Mouse (Mus musculus): Measurements from ENCODE around the gene Clcn3. TPM values are rescaled to one million over a fixed set of nuclear protein-coding genes. Genes with fewer than 3 reads are reported as not detected.
A peak's percentile ranks its signal among the peaks of the same experiment; 100 is the strongest.

Gene Clcn3
- polyA plus RNA-seq, 1 experiment: 77.9 TPM

DNA sequence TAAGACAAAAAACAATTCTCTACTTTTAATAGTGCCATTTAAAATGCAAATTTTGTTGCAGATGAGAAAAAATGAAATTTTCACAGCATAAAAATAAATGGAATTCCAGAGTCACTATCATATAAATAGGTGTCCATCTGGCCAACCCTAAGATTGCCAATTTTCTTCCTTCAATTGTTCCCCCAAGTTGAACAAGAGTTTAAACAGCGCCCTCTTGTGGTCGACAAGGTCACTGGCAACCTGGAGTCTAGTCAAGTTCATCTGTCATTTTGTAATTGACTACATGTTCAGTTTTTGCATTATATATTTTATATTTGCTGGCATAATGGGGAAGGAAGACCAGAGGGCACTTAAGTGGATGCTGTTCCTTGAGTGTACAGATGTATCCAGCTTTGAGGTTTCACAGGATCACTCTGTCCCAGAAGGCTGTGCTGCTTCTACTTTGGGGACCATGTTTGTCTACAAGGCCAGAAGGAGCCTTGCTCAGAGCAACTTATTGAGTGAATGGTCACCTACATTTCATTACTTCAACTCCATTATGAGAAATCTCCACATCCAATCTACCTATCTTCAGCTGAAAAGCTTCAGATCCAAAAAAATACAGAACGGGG, 117.5 kb downstream of the Clcn3 start:
- Histone ChIP-seq H3K27ac (ENCODE audit: insufficient read depth, low read length) (no peak overlapping the region), H3K27me3 (ENCODE audit: control insufficient read depth, insufficient read depth, low read length, poor library complexity, severe bottlenecking) (no peaks in the 10 kb centered on the region), H3K4me3 (ENCODE audit: low read depth, low read length) (no peak overlapping the region), H3K9me3 (replicated peaks; ENCODE audit: control insufficient read depth, insufficient read depth, low read length, poor library complexity, severe bottlenecking) (no peaks in the 10 kb centered on the region), H3K4me1 (ENCODE audit: control insufficient read depth, insufficient read depth, low read length) (no peaks in the 10 kb centered on the region), H3K9ac (ENCODE audit: low read depth, poor library complexity, severe bottlenecking) (no peak overlapping the region), H3K36me3 (ENCODE audit: control insufficient read depth, insufficient read depth, low read length, poor library complexity, severe bottlenecking) (no peaks in the 10 kb centered on the region)
- TF ChIP-seq EP300 (IDR thresholded peaks at IDR 0.05; ENCODE audit: insufficient read depth, low read depth, low read length) (no peak), CTCF (IDR thresholded peaks at IDR 0.05; ENCODE audit: low read depth, low read length) (peak; percentile 8), POLR2A (IDR thresholded peaks at IDR 0.05; ENCODE audit: insufficient read depth, low read length) (no peak)

DNA sequence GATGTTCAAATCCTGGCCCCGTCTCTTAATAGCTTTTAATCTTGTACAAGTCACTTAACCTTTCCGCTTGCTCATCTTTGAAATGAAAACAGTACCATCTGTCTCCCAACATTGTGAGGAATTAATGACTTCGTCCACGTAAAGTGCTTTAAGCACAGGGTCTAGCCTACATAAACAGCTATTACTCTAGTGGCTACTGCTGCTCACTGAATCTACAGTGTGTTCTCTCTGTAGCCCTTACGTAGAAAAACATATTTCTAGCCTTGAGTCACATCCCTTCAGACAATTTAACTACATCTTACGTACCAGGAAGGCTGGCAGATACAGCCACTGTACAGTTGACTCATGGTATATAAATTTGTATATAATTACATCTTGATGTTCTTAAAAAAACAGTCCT, 118.2 kb downstream of the Clcn3 start:
- H3K9ac ChIP-seq (ENCODE audit: low read depth, poor library complexity, severe bottlenecking): no peak overlapping the region

DNA sequence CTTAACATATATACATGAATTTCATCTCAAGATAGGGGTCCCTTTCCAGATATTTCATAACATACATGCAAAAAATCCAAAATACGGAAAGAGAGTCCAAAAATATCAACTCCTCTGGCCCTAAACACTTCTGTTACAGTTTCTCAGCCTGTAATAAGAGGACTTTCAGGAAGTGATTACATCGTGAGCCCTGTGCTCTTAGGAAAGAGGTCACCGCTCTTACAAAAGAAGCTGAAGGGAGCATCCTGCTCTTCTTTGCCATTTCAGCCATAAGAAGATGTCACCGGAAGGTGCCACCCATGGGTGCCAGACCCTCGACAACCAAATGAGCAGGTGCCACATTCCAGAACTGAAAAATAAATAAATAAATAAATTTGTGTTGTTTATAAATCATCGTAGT, 121.3 kb downstream of the Clcn3 start:
- H3K4me1 ChIP-seq (ENCODE audit: control insufficient read depth, insufficient read depth, low read length): no peaks in the 10 kb centered on the region
- no peak overlapping the region for H3K27ac ChIP-seq (ENCODE audit: insufficient read depth, low read length)
- H3K36me3 ChIP-seq (ENCODE audit: control insufficient read depth, insufficient read depth, low read length, poor library complexity, severe bottlenecking): no peaks in the 10 kb centered on the region
- TF ChIP-seq POLR2A (IDR thresholded peaks at IDR 0.05; ENCODE audit: insufficient read depth, low read length): no peak
- no peak for TF ChIP-seq CTCF (IDR thresholded peaks at IDR 0.05; ENCODE audit: low read depth, low read length)
- no peak for TF ChIP-seq EP300 (IDR thresholded peaks at IDR 0.05; ENCODE audit: insufficient read depth, low read depth, low read length)
- no peak overlapping the region for H3K9ac ChIP-seq (ENCODE audit: low read depth, poor library complexity, severe bottlenecking)
- H3K4me3 ChIP-seq (ENCODE audit: low read depth, low read length): no peak overlapping the region
- no peaks in the 10 kb centered on the region for H3K27me3 ChIP-seq (ENCODE audit: control insufficient read depth, insufficient read depth, low read length, poor library complexity, severe bottlenecking)
- H3K9me3 ChIP-seq (replicated peaks; ENCODE audit: control insufficient read depth, insufficient read depth, low read length, poor library complexity, severe bottlenecking): no peaks in the 10 kb centered on the region

More for the DNA sequence above, 118.2 kb downstream of the Clcn3 start:
- H3K36me3 ChIP-seq (ENCODE audit: control insufficient read depth, insufficient read depth, low read length, poor library complexity, severe bottlenecking): no peaks in the 10 kb centered on the region
- no peaks in the 10 kb centered on the region for H3K9me3 ChIP-seq (replicated peaks; ENCODE audit: control insufficient read depth, insufficient read depth, low read length, poor library complexity, severe bottlenecking)
- H3K27me3 ChIP-seq (ENCODE audit: control insufficient read depth, insufficient read depth, low read length, poor library complexity, severe bottlenecking): no peaks in the 10 kb centered on the region
- no peak overlapping the region for H3K27ac ChIP-seq (ENCODE audit: insufficient read depth, low read length)
- H3K4me3 ChIP-seq (ENCODE audit: low read depth, low read length): no peak overlapping the region
- H3K4me1 ChIP-seq (ENCODE audit: control insufficient read depth, insufficient read depth, low read length): no peaks in the 10 kb centered on the region
- TF ChIP-seq POLR2A (IDR thresholded peaks at IDR 0.05; ENCODE audit: insufficient read depth, low read length) (no peak), EP300 (IDR thresholded peaks at IDR 0.05; ENCODE audit: insufficient read depth, low read depth, low read length) (no peak), CTCF (IDR thresholded peaks at IDR 0.05; ENCODE audit: low read depth, low read length) (no peak)

DNA sequence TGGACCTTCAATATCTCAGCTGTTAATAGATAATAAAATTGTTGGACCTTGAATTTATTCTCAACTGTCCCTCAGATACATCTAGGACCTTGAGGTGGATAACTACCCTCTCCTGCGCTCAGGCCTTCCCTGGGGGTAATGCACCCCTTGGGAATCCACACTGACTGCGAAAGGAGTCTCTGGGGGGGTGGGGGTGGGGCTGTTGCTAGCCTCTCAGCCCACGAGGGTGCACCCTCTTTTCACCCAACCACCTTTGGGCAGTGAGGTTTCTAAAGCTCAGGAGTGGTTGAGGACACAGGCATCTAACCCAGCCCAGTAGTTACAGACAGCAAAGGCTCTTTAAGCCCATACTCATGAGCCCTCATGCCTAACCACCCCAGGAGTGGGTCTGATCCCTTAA, 122.4 kb downstream of the Clcn3 start:
- H3K4me1 ChIP-seq (ENCODE audit: control insufficient read depth, insufficient read depth, low read length): no peaks in the 10 kb centered on the region
- no peaks in the 10 kb centered on the region for H3K36me3 ChIP-seq (ENCODE audit: control insufficient read depth, insufficient read depth, low read length, poor library complexity, severe bottlenecking)
- H3K9me3 ChIP-seq (replicated peaks; ENCODE audit: control insufficient read depth, insufficient read depth, low read length, poor library complexity, severe bottlenecking): no peaks in the 10 kb centered on the region
- no peaks in the 10 kb centered on the region for H3K27me3 ChIP-seq (ENCODE audit: control insufficient read depth, insufficient read depth, low read length, poor library complexity, severe bottlenecking)
- H3K27ac ChIP-seq (ENCODE audit: insufficient read depth, low read length): no peak overlapping the region
- H3K9ac ChIP-seq (ENCODE audit: low read depth, poor library complexity, severe bottlenecking): no peak overlapping the region
- TF ChIP-seq POLR2A (IDR thresholded peaks at IDR 0.05; ENCODE audit: insufficient read depth, low read length) (no peak), CTCF (IDR thresholded peaks at IDR 0.05; ENCODE audit: low read depth, low read length) (no peak), EP300 (IDR thresholded peaks at IDR 0.05; ENCODE audit: insufficient read depth, low read depth, low read length) (no peak)
- H3K4me3 ChIP-seq (ENCODE audit: low read depth, low read length): no peak overlapping the region

Other genes with a start within 250 kb of the Clcn3 start
- 96.8 and 108 TPM in 2 replicates for gene Hpf1, start 92.9 kb downstream of the Clcn3 start, polyA plus RNA-seq (2011; ENCODE audit: insufficient read depth, insufficient read length, low read depth, missing spikeins)
- 31.5 and 33.5 TPM in 2 replicates for gene Nek1, start 9.9 kb upstream of the Clcn3 start, polyA plus RNA-seq (2011; ENCODE audit: insufficient read depth, insufficient read length, low read depth, missing spikeins)
- gene Sh3rf1, start 240.6 kb upstream of the Clcn3 start, polyA plus RNA-seq (2011; ENCODE audit: insufficient read depth, insufficient read length, low read depth, missing spikeins): 19.0 and 20.4 TPM in 2 replicates